Mouse (Mus musculus): ENCODE measurements around the gene Sf3a2. TPM values are rescaled to one million over a fixed set of nuclear protein-coding genes. Genes with fewer than 3 reads are reported as not detected.

Gene Sf3a2
- total RNA-seq, 2 experiments from 2014 or later, result 27.0 to 31.6 TPM

GRCm38 (mm10) chr10:80773816-80774215 lies 24.2 kb upstream of the Sf3a2 start:
- intact Hi-C loops (cut with DNase I), result loop anchor here (1.0 to 2.0 kb wide), 2 partner anchors 15 to 26 kb away; no protein-coding TSS in a partner anchor
- DNase-seq, result no peak

GRCm38 (mm10) chr10:80774549-80774948 lies 23.4 kb upstream of the Sf3a2 start:
- intact Hi-C loops (cut with DNase I), result loop anchor here (1.0 to 2.0 kb wide), 2 partner anchors 16 to 26 kb away; no protein-coding TSS in a partner anchor
- DNase-seq, result peak; percentile 80 to 91

- intact Hi-C loops (cut with DNase I), result loop anchor here (1.0 to 2.0 kb wide), 2 partner anchors 16 to 27 kb away; no protein-coding TSS in a partner anchor
- DNase-seq, result no peak
These were observed 23.0 kb upstream of the Sf3a2 start for GRCm38 (mm10) chr10:80774981-80775380.

GRCm38 (mm10) chr10:80775731-80776130 lies 22.3 kb upstream of the Sf3a2 start:
- DNase-seq, result no peak
- intact Hi-C loops (cut with DNase I), result loop anchor here (2.0 kb wide), 1 partner anchor 17 kb away; no protein-coding TSS in a partner anchor

GRCm38 (mm10) chr10:80776358-80776869 lies 21.6 kb upstream of the Sf3a2 start:
- intact Hi-C loops (cut with DNase I), result no loop called here
- no peak for DNase-seq

GRCm38 (mm10) chr10:80777123-80777522 lies 20.9 kb upstream of the Sf3a2 start:
- no peak for DNase-seq
- intact Hi-C loops (cut with DNase I), result no loop called here

- no peak for DNase-seq
- intact Hi-C loops (cut with DNase I), result no loop called here
These were observed 18.4 kb upstream of the Sf3a2 start for GRCm38 (mm10) chr10:80779565-80779964.

- no peak for DNase-seq
- intact Hi-C loops (cut with DNase I), result no loop called here
These were observed 13.7 kb upstream of the Sf3a2 start for GRCm38 (mm10) chr10:80784302-80784701.

GRCm38 (mm10) chr10:80784871-80785270 lies 13.1 kb upstream of the Sf3a2 start:
- intact Hi-C loops (cut with DNase I), result no loop called here
- DNase-seq, result no peak

- intact Hi-C loops (cut with DNase I), result no loop called here
- no peak for DNase-seq
These were observed 12.0 kb upstream of the Sf3a2 start for GRCm38 (mm10) chr10:80785963-80786362.

GRCm38 (mm10) chr10:80787517-80787916 lies 10.5 kb upstream of the Sf3a2 start:
- peak in 1 of 2 experiments; percentile 59 for DNase-seq
- intact Hi-C loops (cut with DNase I), result no loop called here

- DNase-seq, result no peak
- intact Hi-C loops (cut with DNase I), result no loop called here
These were observed 7.1 kb upstream of the Sf3a2 start for GRCm38 (mm10) chr10:80790761-80791404.

GRCm38 (mm10) chr10:80791476-80792174 lies 6.4 kb upstream of the Sf3a2 start:
- no peak for DNase-seq
- intact Hi-C loops (cut with DNase I), result no loop called here

GRCm38 (mm10) chr10:80792175-80793032 lies 5.6 kb upstream of the Sf3a2 start:
- no peak for DNase-seq
- intact Hi-C loops (cut with DNase I), result no loop called here

GRCm38 (mm10) chr10:80793033-80793784 lies 4.8 kb upstream of the Sf3a2 start:
- no peak for DNase-seq
- intact Hi-C loops (cut with DNase I), result no loop called here

GRCm38 (mm10) chr10:80793803-80794202 lies 4.2 kb upstream of the Sf3a2 start:
- intact Hi-C loops (cut with DNase I), result no loop called here
- DNase-seq, result no peak

- DNase-seq, result no peak
- intact Hi-C loops (cut with DNase I), result no loop called here
These were observed 3.2 kb upstream of the Sf3a2 start for GRCm38 (mm10) chr10:80794750-80795149.

- intact Hi-C loops (cut with DNase I), result no loop called here
- no peak for DNase-seq
These were observed 1.6 kb upstream of the Sf3a2 start for GRCm38 (mm10) chr10:80796307-80796848.
